Mouse (Mus musculus) frontal cortex, adult (tissue): ENCODE measurements at regions not wholly inside any gene's neighbourhood (a gene's known extent, or its start where the extent isn't known, plus 50 kb on each side); places are given as distances from the start of the nearest gene placed in this dataset.
A peak's percentile ranks its signal among the peaks of the same experiment; 100 is the strongest.

Experiments
- ATAC-seq: cut with Nextera tagmentation; 2 replicates; pipeline ENCODE4 v1.9.2; 2017; ENCODE audit warnings: mild to moderate bottlenecking, moderate library complexity, mixed read lengths; ENCODE audit not compliant: low TSS enrichment

GRCm38 (mm10) chr5:83890619-83891185 lies 526.5 kb downstream of the Epha5 start:
- ATAC-seq, result no peak

DNA sequence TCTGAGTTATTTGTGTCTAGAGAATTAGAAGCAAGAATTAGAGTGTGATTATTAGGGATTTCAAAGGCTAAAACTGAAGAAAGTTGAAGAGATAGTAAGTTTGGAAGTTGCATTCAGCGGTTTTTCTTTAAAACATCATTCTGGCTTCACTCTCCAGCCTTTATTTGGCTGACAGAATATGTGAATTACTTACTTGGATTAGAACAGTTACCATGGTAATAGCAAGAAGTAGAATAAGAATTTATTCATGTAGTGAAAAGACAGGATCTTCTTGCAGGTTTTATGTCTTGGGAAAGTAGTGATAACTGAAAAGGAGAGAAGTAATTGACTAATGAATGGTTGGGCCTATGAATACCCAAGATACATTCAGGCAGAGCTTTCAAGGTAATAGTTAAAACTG lies 517.1 kb upstream of the Tecrl start:
- ATAC-seq, result peak; percentile 80

GRCm38 (mm10) chr5:83868359-83868758 lies 513.4 kb upstream of the Tecrl start:
- ATAC-seq, result no peak

GRCm38 (mm10) chr5:83861674-83862073 lies 506.7 kb upstream of the Tecrl start:
- no peak for ATAC-seq

DNA sequence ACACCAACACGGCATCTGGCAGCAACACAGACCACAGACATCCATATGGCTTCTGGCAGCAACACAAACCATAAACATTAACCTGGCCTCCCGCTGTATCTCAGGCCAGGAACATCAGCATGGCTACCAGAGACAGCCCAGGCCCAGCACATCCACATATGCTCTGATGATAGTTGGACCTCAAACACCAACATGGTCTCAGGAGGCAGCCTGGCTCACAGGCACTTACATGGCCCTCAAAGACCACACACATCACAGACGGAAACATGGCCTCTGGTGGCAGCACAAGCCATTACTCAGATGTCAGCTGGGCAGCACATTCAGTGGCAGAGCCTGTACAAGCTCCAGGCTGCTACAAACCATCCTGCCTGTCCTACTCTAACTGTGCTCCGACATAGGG lies 497.0 kb upstream of the Tecrl start:
- ATAC-seq, result no peak

DNA sequence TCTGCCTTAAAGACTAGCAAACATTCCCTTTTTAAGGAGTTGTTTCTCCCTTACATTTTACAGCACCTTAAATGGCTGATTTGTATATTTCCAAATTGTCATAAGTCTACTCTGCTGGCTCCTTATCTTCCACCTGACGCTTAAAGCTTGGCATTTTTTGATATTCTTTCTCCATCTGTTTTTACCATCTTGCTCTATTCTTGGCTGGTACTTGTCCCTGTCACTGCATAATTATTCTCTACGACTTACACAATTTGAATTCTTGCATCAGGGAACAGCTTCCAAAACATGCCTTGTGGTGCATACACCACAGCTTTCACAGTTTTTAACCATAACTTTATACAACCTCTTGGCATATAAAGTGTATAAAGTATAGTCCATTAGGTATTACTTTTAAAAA lies 471.6 kb upstream of the Tecrl start:
- peak; percentile 98 for ATAC-seq

GRCm38 (mm10) chr5:83824838-83825466 lies 470.0 kb upstream of the Tecrl start:
- no peak for ATAC-seq

DNA sequence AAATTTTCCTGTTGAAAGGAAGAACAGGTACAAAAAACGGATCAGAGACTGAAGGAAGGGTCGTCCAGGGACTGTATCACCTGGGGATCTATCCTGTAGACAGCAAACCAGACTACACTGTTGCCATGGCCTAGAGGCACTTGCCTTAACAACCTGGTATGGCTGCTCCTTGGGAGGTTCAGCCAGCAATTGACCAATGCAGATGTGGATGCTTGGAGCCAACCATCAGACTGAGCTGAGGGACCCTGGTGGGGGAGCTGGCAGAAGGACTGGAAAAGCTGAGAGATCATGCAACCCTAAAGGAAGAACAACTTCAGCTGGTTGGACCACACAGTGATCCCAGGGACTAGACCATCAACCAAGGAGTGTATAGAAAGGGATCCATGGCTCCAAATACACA lies 456.3 kb upstream of the Tecrl start:
- ATAC-seq, result no peak

GRCm38 (mm10) chr5:83800028-83800427 lies 445.0 kb upstream of the Tecrl start:
- ATAC-seq, result peak; percentile 85

DNA sequence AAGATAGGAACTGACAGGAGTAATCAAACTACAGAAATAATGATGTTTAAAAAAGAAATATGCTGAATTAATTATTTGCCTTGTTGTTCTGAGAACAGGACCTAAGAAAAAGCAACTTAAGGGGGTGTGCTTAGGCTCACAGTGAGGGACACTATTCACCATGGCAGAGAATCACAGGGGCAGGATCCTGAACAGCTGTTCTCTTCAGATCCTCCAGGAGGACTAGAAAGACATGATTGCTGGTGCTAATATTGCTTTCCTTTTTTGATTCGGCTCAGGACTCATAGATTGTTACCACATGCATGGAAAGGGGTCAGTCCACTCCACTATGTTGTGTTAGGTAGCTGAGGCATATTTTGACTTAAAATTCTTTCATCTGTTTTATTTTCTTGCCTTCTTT lies 425.4 kb upstream of the Tecrl start:
- no peak for ATAC-seq

DNA sequence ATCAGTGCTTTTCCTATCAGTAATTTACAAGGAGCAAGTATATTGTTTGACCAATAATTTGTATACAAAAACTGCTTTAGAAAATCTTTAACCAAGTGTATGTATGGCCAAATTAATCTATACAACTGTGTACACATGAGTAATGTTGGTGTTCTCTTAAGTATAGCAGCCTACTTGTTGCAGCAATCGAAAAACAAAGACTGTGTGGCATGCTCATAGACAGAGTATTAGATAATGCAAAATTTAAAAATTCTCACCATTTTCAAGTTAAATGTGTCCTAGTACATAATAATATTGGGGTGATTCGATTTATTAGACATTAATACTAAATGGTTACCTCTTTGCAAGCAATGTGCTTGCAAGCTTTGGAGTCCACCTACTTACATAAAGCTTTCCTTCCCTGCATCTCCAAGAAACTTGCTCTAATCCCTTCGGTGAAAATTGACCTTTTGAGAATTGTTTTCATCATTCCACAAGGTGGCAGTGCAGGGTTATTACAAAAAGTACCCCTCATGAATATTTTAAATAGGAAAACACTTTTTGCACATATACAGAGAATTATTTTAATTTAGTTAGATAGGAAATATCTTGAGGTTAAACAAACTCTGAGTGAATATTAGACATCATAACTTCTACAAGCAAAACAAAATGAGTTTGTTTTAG lies 423.4 kb upstream of the Tecrl start:
- ATAC-seq, result peak; percentile 64

DNA sequence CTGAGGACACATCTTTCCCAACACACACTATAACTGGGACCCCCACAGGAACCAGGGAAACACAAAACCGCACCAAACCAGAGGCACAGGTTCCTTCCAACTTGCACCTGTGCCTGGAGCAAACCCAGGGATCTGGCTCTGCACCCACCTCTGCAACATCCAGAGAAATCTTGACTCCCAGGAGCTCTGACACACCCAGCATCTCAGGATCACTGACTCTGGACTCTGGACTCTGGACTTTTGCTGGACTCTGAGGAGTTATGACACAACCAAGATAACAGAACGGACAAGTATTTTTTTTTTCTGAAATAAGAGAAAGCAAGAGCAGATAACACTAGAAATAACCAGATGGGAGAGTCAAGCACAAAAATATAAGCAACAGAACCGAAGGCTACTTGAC lies 386.9 kb upstream of the Tecrl start:
- no peak for ATAC-seq

- no peak for ATAC-seq
These were observed 340.4 kb upstream of the Tecrl start for GRCm38 (mm10) chr5:83695383-83695782.

DNA sequence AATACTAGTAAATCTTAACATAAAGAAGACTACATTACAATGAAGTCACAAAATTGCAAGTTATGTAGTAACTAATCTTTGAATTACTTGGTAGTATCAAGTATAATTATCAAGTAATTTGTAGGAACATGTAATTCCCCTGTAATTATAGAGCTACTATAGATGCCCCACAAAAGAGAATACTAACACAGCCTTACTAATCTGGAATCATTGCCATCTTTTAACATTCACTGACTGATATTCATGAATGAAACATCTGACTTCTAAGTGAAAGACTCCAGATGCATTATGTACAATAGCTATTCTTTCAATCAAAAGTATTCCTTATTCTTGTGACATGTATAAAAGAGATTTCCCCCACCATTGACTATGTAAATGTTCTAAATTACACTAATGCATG lies 337.3 kb upstream of the Tecrl start:
- ATAC-seq, result no peak

DNA sequence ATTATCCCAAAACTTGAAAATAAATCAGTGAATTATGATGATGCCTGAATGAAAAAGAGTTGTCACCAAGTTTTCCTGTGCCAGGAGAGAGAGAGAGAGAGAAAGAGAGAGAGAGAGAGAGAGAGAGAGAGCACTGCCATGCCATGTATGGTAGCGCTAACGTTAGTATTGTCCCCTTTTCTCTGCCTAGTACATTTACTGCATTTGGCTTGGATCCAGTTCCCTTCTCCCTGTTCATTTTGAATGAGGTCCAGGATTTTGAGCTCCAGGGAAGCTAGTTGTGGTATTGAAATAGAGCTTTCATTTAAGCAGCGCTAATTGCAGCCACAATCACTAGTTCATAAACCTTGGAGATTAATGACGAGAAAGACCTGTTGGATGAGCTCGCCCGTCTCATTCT lies 323.4 kb upstream of the Tecrl start:
- peak; percentile 47; the same call in 1 of the 2 replicates for ATAC-seq

DNA sequence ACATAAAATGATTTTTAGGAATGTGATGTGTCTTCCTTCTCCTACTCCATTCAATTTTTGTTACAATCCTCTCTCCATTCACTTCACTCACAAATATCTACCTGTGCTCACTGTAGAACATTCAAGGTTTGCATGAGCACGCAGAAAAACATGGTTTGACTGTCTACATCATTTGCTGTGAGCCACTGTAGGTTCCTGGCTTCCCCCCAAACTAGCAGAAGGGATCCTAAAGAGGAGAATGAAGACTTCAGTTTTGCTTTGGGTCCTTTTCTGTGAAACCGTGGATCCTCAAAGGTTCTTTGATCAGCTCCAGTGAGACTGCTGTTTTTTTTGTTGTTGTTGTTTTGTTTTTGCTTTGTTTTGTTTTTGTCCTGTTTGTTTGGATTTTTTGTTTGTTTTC lies 304.1 kb upstream of the Tecrl start:
- ATAC-seq, result no peak

DNA sequence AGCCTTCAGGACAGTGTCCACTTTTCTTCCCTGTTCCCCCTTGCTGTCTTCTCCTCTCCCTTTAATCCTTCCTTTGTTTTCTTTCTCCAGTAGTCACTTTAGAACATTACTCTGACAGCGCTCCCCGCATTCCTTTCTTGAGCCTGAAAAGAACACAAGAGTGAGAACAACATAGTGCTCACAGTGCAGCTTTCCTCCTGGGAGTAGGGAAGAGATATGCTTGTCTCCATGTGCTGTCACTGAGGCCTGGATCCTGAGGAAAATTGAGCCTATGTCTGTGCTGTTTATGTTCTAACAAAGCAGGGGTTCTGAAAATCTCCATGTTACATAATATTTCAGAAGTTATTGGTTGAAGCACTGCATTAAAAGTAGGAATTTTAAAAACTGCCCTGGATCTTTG lies 296.3 kb upstream of the Tecrl start:
- no peak for ATAC-seq

DNA sequence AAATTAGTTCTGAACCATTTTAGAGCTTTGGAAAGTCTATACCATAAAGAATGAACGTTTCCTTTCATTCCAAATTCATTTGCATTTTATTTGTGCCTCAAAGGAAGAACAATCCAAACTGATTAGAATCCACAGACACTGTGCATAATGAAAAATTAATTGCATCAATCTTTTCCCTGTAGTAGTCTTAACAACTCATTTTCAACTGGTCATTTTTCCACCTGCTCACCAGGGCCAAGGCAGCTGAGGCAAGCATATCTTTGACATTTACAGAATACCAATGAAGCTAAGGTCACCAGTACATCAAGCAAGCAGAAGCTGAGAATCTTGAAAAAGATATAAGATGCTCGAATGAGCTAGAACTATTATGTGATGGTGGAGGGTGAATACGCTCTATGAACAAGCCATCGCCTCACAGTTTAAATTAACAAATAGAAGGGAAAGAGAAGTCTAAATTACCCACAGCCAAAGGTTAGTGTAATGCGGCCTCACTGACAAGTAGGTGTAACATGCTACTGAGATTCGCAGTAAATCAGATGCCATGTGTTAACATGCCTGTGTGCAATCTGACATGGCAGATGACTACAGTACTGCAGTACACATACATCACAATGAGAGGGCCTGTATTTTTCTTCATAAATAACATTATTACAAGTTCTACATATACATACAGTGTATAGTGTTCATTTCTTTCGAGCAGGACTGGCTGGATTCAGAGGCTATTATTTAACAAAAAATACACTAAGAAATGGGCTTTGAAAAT lies 267.8 kb upstream of the Tecrl start:
- ATAC-seq, result no peak

DNA sequence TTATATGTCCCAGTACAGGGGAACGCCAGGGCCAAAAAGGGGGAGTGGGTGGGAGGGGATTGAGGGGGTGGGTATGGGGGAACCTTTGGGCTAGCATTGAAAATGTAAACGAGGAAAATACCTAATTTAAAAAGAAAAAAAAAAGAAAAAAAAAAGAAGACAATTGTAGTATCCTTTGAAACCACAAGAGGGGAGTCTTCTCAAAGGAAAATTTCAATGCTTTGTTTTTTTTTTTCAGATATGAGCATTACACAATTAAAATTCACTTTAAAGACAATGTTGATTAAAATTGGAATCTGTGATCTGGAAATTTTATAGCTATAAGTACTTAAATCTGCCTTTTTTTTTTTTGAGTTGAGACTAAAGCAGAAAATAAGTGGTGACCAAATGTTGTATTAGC lies 255.8 kb upstream of the Tecrl start:
- ATAC-seq, result no peak

DNA sequence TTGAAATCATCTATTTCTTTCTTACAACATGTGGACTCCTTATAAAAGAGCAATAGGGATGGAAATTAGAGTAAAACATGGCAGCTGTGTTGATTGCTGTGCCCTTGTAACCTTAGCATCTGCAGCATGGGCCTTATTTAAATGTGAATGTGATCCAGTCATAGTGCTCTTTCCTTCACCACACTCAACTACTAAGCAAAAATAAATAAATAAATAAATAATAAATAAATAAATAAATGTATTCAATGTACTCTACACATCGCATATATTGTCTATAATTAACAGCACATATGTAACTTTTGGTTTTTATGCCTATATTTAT lies 238.3 kb upstream of the Tecrl start:
- ATAC-seq, result no peak

DNA sequence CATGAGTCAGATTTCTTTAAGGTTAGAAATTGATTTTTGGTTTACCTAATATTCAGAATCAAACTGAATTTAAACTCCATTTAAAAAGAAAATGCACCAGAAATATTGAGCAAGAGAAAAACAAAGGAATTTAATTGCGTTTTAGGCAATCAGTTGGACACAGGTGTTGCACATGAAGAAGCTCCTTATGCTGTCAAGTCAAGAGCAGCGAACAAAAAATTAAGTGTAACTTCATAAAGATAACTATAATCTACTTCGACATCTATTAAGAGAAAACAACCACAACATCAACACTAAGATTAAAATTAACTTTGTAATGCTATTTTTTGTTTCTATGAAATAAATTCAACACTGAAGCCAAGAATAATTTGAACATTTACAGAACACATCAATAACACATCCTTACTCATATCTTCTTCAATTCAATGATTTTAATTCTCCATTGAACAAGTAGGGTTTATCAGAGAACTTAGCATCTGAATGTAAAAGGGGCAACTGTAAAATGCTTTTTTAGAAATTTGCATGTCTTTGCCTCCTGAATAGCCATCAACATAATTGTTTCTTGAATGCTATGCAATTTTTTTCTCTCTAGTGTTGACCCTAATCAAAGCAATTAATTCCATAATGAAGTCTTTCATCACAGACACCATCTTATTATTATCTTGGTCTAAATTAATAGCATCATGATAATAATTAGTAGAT lies 237.7 kb upstream of the Tecrl start:
- no peak for ATAC-seq
